Mouse (Mus musculus) embryonic facial prominence, embryonic 13.5 days (tissue): Measurements from ENCODE around the gene Cpsf3. TPM values are rescaled to one million over a fixed set of nuclear protein-coding genes. Genes with fewer than 3 reads are reported as not detected.
A peak's percentile ranks its signal among the peaks of the same experiment; 100 is the strongest.

ENCODE experiments used
- ATAC-seq: fragments of 200-750 bp; cut with Nextera tagmentation; 2 replicates; pipeline ENCODE4 v1.8.0; 2017; ENCODE audit warnings: low read depth; ENCODE audit not compliant: insufficient number of reproducible peaks, insufficient read depth, low FRiP score, low TSS enrichment
- H3K27ac ChIP-seq: fragments of 300-500 bp; sonication (generic); 2 replicates; pipeline ENCODE4 v1.5.1; 2015; ENCODE audit warnings: moderate library complexity, mild to moderate bottlenecking, inconsistent platforms
- H3K27me3 ChIP-seq: fragments of 300-500 bp; sonication (generic); 2 replicates; pipeline ENCODE4 v1.6.1; 2015; ENCODE audit warnings: mild to moderate bottlenecking, inconsistent platforms
- H3K36me3 ChIP-seq: fragments of 300-500 bp; sonication (generic); 2 replicates; pipeline ENCODE4 v1.6.1; 2015; ENCODE audit warnings: mild to moderate bottlenecking, inconsistent platforms
- H3K4me1 ChIP-seq: fragments of 300-500 bp; sonication (generic); 2 replicates; pipeline ENCODE4 v1.6.1; 2015; ENCODE audit warnings: inconsistent platforms
- H3K4me2 ChIP-seq: fragments of 300-500 bp; sonication (generic); 2 replicates; pipeline ENCODE4 v1.6.1; 2015; ENCODE audit warnings: moderate library complexity, mild to moderate bottlenecking, inconsistent platforms
- H3K4me3 ChIP-seq: fragments of 300-500 bp; sonication (generic); 2 replicates; pipeline ENCODE4 v1.5.1; 2015; ENCODE audit warnings: mild to moderate bottlenecking, inconsistent platforms
- H3K9ac ChIP-seq: fragments of 300-500 bp; sonication (generic); 2 replicates; pipeline ENCODE4 v1.6.1; 2015; ENCODE audit warnings: mild to moderate bottlenecking, inconsistent platforms
- H3K9me3 ChIP-seq: fragments of 300-500 bp; sonication (generic); 2 replicates; pipeline ENCODE4 v1.6.1; 2016; ENCODE audit warnings: inconsistent platforms
- WGBS: fragments of 180-500 bp; shearing (Covaris S2); methylation state at CpG from one replicate; pipeline ENCODE4 v1.1.7; 2015; ENCODE audit warnings: mixed read lengths; 5-methylcytosine and 5-hydroxymethylcytosine counted together
- polyA plus RNA-seq: library from polyadenylated mRNA; unstranded; fragments of >200 nt; fragmentation: Nextera tagmentation; extraction: Ambion mirVana; gene quantifications from 2 replicates; pipeline ENCODE4 v1.2.1, GENCODE M21; 2015

The Cpsf3 gene
- polyA plus RNA-seq, 1 experiment from 2014 or later = 111 TPM

GRCm38 (mm10) chr12:21266784-21267098 lies 18.4 kb upstream of the Cpsf3 start:
- ATAC-seq = no peak
- Histone ChIP-seq H3K9ac (no peak overlapping the region), H3K36me3 (peaks cover 89% of the 10 kb centered on the region), H3K4me2 (no peak overlapping the region), H3K27ac (no peak overlapping the region), H3K4me1 (no peaks in the 10 kb centered on the region), H3K27me3 (no peaks in the 10 kb centered on the region), H3K9me3 (no peaks in the 10 kb centered on the region), H3K4me3 (no peak overlapping the region)
- 86% methylated on average over 2 of the region's 2 CpGs for WGBS

GRCm38 (mm10) chr12:21268083-21268616 lies 17.0 kb upstream of the Cpsf3 start:
- WGBS = 90% methylated on average over 8 of the region's 8 CpGs
- no peak overlapping the region for H3K9ac ChIP-seq
- H3K4me2 ChIP-seq = no peak overlapping the region
- H3K36me3 ChIP-seq = peaks cover 91% of the 10 kb centered on the region
- H3K27me3 ChIP-seq = no peaks in the 10 kb centered on the region
- no peak overlapping the region for H3K27ac ChIP-seq
- no peaks in the 10 kb centered on the region for H3K4me1 ChIP-seq
- H3K4me3 ChIP-seq = no peak overlapping the region
- H3K9me3 ChIP-seq = no peaks in the 10 kb centered on the region
- no peak for ATAC-seq

- 88% methylated on average over 7 of the region's 7 CpGs for WGBS
- no peak for ATAC-seq
- H3K9ac ChIP-seq = no peak overlapping the region
- H3K36me3 ChIP-seq = peaks cover 74% of the 10 kb centered on the region
- H3K4me3 ChIP-seq = no peak overlapping the region
- H3K27me3 ChIP-seq = no peaks in the 10 kb centered on the region
- no peaks in the 10 kb centered on the region for H3K4me1 ChIP-seq
- no peak overlapping the region for H3K27ac ChIP-seq
- H3K9me3 ChIP-seq = no peaks in the 10 kb centered on the region
- no peak overlapping the region for H3K4me2 ChIP-seq
Observed at GRCm38 (mm10) chr12:21274446-21274845, 10.7 kb upstream of the Cpsf3 start.

GRCm38 (mm10) chr12:21277352-21277864 lies 7.8 kb upstream of the Cpsf3 start:
- Histone ChIP-seq H3K36me3 (peaks cover 45% of the 10 kb centered on the region), H3K27me3 (no peaks in the 10 kb centered on the region), H3K9ac (no peak overlapping the region), H3K4me1 (no peaks in the 10 kb centered on the region), H3K4me2 (no peak overlapping the region), H3K4me3 (no peak overlapping the region), H3K27ac (no peak overlapping the region), H3K9me3 (no peaks in the 10 kb centered on the region)
- WGBS = 87% methylated on average over 1 of the region's 1 CpGs
- ATAC-seq = no peak

- no peaks in the 10 kb centered on the region for H3K27me3 ChIP-seq
- H3K9ac ChIP-seq = peak overlapping the region; percentile 93
- peaks cover 15% of the 10 kb centered on the region for H3K36me3 ChIP-seq
- peak overlapping the region; percentile 76 for H3K4me2 ChIP-seq
- WGBS = under 1% methylated on average over 47 of the region's 47 CpGs
- peak overlapping the region; percentile 84 for H3K27ac ChIP-seq
- peaks cover 19% of the 10 kb centered on the region for H3K4me1 ChIP-seq
- H3K9me3 ChIP-seq = no peaks in the 10 kb centered on the region
- peak overlapping the region; percentile 83 for H3K4me3 ChIP-seq
- peak; percentile 77 for ATAC-seq
Observed at GRCm38 (mm10) chr12:21285508-21286242, 484 bp downstream of the Cpsf3 start.

DNA sequence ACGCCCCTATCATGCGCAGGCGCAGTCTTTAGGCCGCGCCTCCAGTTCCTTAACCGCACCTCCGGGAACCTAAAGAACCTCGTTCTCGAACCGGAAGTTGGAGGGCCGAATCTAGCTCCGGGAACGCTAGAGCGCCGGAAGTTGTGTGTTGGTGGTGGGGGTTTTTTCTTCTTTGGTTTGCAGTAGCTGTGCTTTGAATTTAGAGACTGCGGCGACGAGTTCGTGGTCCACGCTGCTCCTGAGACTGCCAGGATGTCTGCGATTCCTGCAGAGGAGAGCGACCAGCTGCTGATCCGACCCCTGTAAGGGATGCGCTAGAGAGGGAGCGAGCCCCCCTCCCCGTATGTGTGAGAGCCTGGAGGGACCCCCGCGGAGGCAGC lies 1.0 kb downstream of the Cpsf3 start, which contains the start of gene Itgb1bp1:
TSS of gene Itgb1bp1 (minus strand) at position 42 of the 380 bp plus-strand sequence.
- no peaks in the 10 kb centered on the region for H3K27me3 ChIP-seq
- peak within 1 kb of the TSS; percentile 93 for H3K9ac ChIP-seq
- peaks cover 19% of the 10 kb centered on the region for H3K4me1 ChIP-seq
- peaks cover 19% of the 10 kb centered on the region for H3K36me3 ChIP-seq
- H3K9me3 ChIP-seq = no peaks in the 10 kb centered on the region
- peak within 1 kb of the TSS; percentile 83 for H3K4me3 ChIP-seq
- under 1% methylated on average over 28 of the region's 28 CpGs for WGBS
- H3K27ac ChIP-seq = peak within 1 kb of the TSS; percentile 96
- peak within 1 kb of the TSS; percentile 76 for H3K4me2 ChIP-seq
- peak; percentile 95 for ATAC-seq

GRCm38 (mm10) chr12:21286712-21287650 lies 1.8 kb downstream of the Cpsf3 start:
- peak overlapping the region; percentile 83 for H3K4me3 ChIP-seq
- no peaks in the 10 kb centered on the region for H3K27me3 ChIP-seq
- H3K9ac ChIP-seq = peak overlapping the region; percentile 93
- WGBS = 32% methylated on average over 18 of the region's 18 CpGs
- H3K4me1 ChIP-seq = peaks cover 19% of the 10 kb centered on the region
- no peaks in the 10 kb centered on the region for H3K9me3 ChIP-seq
- peak overlapping the region; percentile 96 for H3K27ac ChIP-seq
- peak overlapping the region; percentile 76 for H3K4me2 ChIP-seq
- no peak for ATAC-seq
- peaks cover 27% of the 10 kb centered on the region for H3K36me3 ChIP-seq

GRCm38 (mm10) chr12:21288716-21289395 lies 3.7 kb downstream of the Cpsf3 start:
- 93% methylated on average over 3 of the region's 3 CpGs for WGBS

DNA sequence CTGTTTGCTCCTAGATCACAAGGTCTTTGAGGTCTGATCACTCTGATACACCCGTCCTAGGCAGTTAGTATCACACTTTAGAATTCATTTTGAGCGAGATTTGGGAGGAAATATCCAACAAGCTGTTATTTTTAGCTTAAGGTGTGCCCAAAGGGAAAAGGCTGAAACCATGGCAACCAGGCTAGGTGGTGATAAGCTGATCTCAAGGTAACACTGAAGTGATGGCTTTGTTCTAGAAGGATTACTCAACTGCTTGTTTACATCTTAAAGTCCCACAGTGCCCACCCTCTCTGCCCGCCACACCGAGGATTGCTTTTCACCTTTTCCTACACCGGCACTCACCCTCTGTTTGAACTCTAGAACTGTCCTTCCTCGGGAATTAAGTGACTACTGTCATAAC lies 4.5 kb downstream of the Cpsf3 start:
- Histone ChIP-seq H3K27ac (no peak overlapping the region), H3K36me3 (peaks cover 52% of the 10 kb centered on the region)
- WGBS = 83% methylated on average over 6 of the region's 6 CpGs

More at GRCm38 (mm10) chr12:21288716-21289395, 3.7 kb downstream of the Cpsf3 start:
- H3K36me3 ChIP-seq = peaks cover 44% of the 10 kb centered on the region
- no peak overlapping the region for H3K27ac ChIP-seq
- ATAC-seq = no peak
- no peak overlapping the region for H3K9ac ChIP-seq
- H3K27me3 ChIP-seq = no peaks in the 10 kb centered on the region
- H3K4me3 ChIP-seq = no peak overlapping the region
- H3K4me2 ChIP-seq = no peak overlapping the region
- H3K9me3 ChIP-seq = no peaks in the 10 kb centered on the region
- peaks cover 19% of the 10 kb centered on the region for H3K4me1 ChIP-seq

DNA sequence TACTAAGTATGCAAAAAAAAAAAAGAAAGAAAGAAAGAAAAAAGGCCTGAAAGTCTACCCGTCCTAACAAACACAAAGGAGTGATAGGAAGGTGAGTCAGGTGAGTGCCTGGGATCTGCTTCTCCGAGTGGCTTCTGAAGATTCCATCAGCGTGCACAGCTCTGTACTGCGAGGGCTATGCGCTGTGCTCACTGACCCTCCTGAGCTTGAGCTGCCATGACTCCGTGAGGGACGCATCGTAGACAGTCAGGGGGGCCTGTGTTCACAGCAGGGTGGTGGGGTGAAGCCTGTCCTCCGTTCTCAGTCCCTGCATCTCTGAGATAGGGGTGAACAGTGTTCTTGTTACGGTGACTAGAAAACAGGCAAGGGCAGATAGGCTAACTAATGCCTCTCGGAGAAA lies 13.7 kb downstream of the Cpsf3 start:
- no peak for ATAC-seq
- no peaks in the 10 kb centered on the region for H3K27me3 ChIP-seq
- H3K9me3 ChIP-seq = no peaks in the 10 kb centered on the region
- H3K27ac ChIP-seq = no peak overlapping the region
- H3K4me1 ChIP-seq = no peaks in the 10 kb centered on the region
- H3K4me2 ChIP-seq = no peak overlapping the region
- H3K9ac ChIP-seq = no peak overlapping the region
- peaks cover 91% of the 10 kb centered on the region for H3K36me3 ChIP-seq
- no peak overlapping the region for H3K4me3 ChIP-seq
- WGBS = 95% methylated on average over 11 of the region's 11 CpGs

More for the DNA sequence above, 4.5 kb downstream of the Cpsf3 start:
- Histone ChIP-seq H3K27me3 (no peaks in the 10 kb centered on the region), H3K4me1 (peaks cover 19% of the 10 kb centered on the region), H3K9me3 (no peaks in the 10 kb centered on the region), H3K4me2 (no peak overlapping the region), H3K4me3 (no peak overlapping the region), H3K9ac (no peak overlapping the region)
- no peak for ATAC-seq

GRCm38 (mm10) chr12:21301324-21301723 lies 16.1 kb downstream of the Cpsf3 start:
- WGBS = 93% methylated on average over 7 of the region's 7 CpGs

More at GRCm38 (mm10) chr12:21301324-21301723, 16.1 kb downstream of the Cpsf3 start:
- Histone ChIP-seq H3K36me3 (peaks cover 88% of the 10 kb centered on the region), H3K9me3 (no peaks in the 10 kb centered on the region), H3K27me3 (no peaks in the 10 kb centered on the region), H3K27ac (no peak overlapping the region), H3K4me1 (no peaks in the 10 kb centered on the region), H3K4me3 (no peak overlapping the region), H3K9ac (no peak overlapping the region), H3K4me2 (no peak overlapping the region)
- ATAC-seq = no peak
